Mouse (Mus musculus) cerebellum, adult 2 months (tissue): ENCODE results near the gene C1qtnf4.

ENCODE experiments used
- CTCF ChIP-seq: fragments of 200-500 bp; IDR thresholded peaks from 2 replicates; pipeline ENCODE4 v1.5.1; 2011; ENCODE audit warnings: low read depth, mild to moderate bottlenecking, control low read depth, low read length, moderate library complexity, borderline replicate concordance; ENCODE audit not compliant: insufficient read depth
- POLR2A ChIP-seq: fragments of 200-500 bp; IDR thresholded peaks from 2 replicates; pipeline ENCODE4 v1.6.1; 2011; ENCODE audit warnings: low read length, control low read depth, borderline replicate concordance; ENCODE audit not compliant: insufficient read depth

GRCm38 (mm10) chr2:90932273-90932672, 46.6 kb downstream of the C1qtnf4 start:
- TF ChIP-seq CTCF (no peak), POLR2A (no peak)
